Mouse (Mus musculus): ENCODE measurements at regions not wholly inside any gene's neighbourhood (a gene's known extent, or its start where the extent isn't known, plus 50 kb on each side); places are given as distances from the start of the nearest gene placed in this dataset.

DNA sequence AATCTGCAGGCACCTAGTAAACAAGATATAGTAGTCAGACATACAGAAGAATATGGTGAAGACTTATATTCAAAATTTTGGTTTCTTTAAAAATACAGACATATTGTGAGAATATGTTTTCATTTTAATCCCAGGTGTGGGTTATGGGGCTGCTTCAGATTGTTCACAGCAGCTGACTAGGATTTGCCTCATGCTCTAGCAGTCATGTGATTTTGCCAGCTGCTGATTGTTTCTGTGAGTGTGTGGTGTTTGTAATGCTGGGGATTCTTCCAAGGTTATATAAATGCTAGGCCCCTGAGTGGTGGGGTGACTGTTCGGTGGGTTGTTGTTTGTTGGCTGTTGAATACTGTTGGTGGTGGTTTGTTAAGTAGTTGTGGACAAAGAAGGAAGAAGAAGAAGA lies 97.9 kb upstream of the Rbms1 start:
- TF ChIP-seq CTCF (IDR thresholded peaks at IDR 0.05; ENCODE audit: low read depth) (no peak), EP300 (IDR thresholded peaks at IDR 0.05; ENCODE audit: low read depth) (no peak)
